Mouse (Mus musculus) stomach, postnatal 0 days (tissue): Measurements from ENCODE around the gene Pgp. TPM values are rescaled to one million over a fixed set of nuclear protein-coding genes. Genes with fewer than 3 reads are reported as not detected.
A peak's percentile ranks its signal among the peaks of the same experiment; 100 is the strongest.

Experiments used
- ATAC-seq: fragments of 200-750 bp; cut with Nextera tagmentation; 2 replicates; pipeline ENCODE4 v1.8.0; 2017; ENCODE audit not compliant: low FRiP score, low TSS enrichment
- DNase-seq: peaks from one replicate; pipeline ENCODE4 v3.0.0-alpha.2; 2016; ENCODE audit warnings: low spot score
- H3K27ac ChIP-seq: fragments of 300-500 bp; sonication (generic); replicated peaks from 2 replicates; pipeline ENCODE4 v1.5.1; 2014; ENCODE audit warnings: mild to moderate bottlenecking, control low read depth
- H3K27me3 ChIP-seq: fragments of 300-500 bp; sonication (generic); 2 replicates; pipeline ENCODE4 v1.6.1; 2014; ENCODE audit warnings: low read length; ENCODE audit not compliant: control insufficient read depth, insufficient read depth
- H3K36me3 ChIP-seq: fragments of 300-500 bp; sonication (generic); 2 replicates; pipeline ENCODE4 v1.6.1; 2014; ENCODE audit warnings: low read length, mixed read lengths; ENCODE audit not compliant: control insufficient read depth, insufficient read depth
- H3K4me1 ChIP-seq: fragments of 300-500 bp; sonication (generic); replicated peaks from 2 replicates; pipeline ENCODE4 v1.6.1; 2014; ENCODE audit warnings: antibody characterized with exemption; ENCODE audit not compliant: control insufficient read depth, insufficient read depth
- H3K4me2 ChIP-seq: fragments of 300-500 bp; sonication (generic); replicated peaks from 2 replicates; pipeline ENCODE4 v1.6.1; 2014; ENCODE audit warnings: low read depth, mild to moderate bottlenecking, control low read depth, moderate library complexity
- H3K4me3 ChIP-seq: fragments of 300-500 bp; sonication (generic); 2 replicates; pipeline ENCODE4 v1.5.1; 2014; ENCODE audit warnings: low read depth, low read length, control low read depth
- H3K9ac ChIP-seq: fragments of 300-500 bp; sonication (generic); 2 replicates; pipeline ENCODE4 v1.6.1; 2014; ENCODE audit warnings: mild to moderate bottlenecking, low read length, control low read depth, mixed read lengths
- H3K9me3 ChIP-seq: fragments of 300-500 bp; sonication (generic); 2 replicates; pipeline ENCODE4 v1.6.1; 2016; ENCODE audit warnings: low read length; ENCODE audit not compliant: control insufficient read depth
- CTCF ChIP-seq: IDR thresholded peaks from 2 replicates; pipeline ENCODE4 v1.5.1; 2016; ENCODE audit warnings: antibody characterized with exemption, low read depth, mild to moderate bottlenecking, moderate library complexity
- EP300 ChIP-seq: optimal IDR thresholded peaks from 2 replicates; pipeline ENCODE3; 2016; ENCODE audit warnings: antibody characterized with exemption
- WGBS: fragments of 180-500 bp; shearing (Covaris S2); extraction: QIAGEN DNeasy Blood & Tissue Kit; methylation state at CpG from one replicate; pipeline ENCODE4 v1.1.7; 2014; 5-methylcytosine and 5-hydroxymethylcytosine counted together
- polyA plus RNA-seq: library from polyadenylated mRNA; unstranded; fragments of >200 nt; fragmentation: Nextera tagmentation; extraction: Ambion mirVana; gene quantifications from 2 replicates; pipeline ENCODE4 v1.2.1, GENCODE M21; 2015

Gene Pgp
- polyA plus RNA-seq, 1 experiment from 2014 or later: 48.9 TPM

- TF ChIP-seq CTCF: no peak
- TF ChIP-seq EP300: no peak
- no peaks in the 10 kb centered on the region for H3K9me3 ChIP-seq
- peak overlapping the region; percentile 60 for H3K4me2 ChIP-seq
- WGBS: 34% methylated on average over 11 of the region's 11 CpGs
- ATAC-seq (peak; percentile 21; the same call in 1 of the 2 replicates), DNase-seq (no peak)
- H3K36me3 ChIP-seq: peaks cover 23% of the 10 kb centered on the region
- H3K9ac ChIP-seq: peak overlapping the region; percentile 60; the same call in 1 of the 2 replicates
- no peaks in the 10 kb centered on the region for H3K27me3 ChIP-seq
- no peak overlapping the region for H3K27ac ChIP-seq
- H3K4me1 ChIP-seq: peaks cover 4% of the 10 kb centered on the region; the same call in 1 of the 2 replicates
- peak overlapping the region; percentile 66 for H3K4me3 ChIP-seq
Observed at GRCm38 (mm10) chr17:24477985-24478600, 7.9 kb downstream of the Pgp start.

- DNase-seq (peak; percentile 97), ATAC-seq (peak; percentile 92)
- peaks cover 4% of the 10 kb centered on the region; the same call in 1 of the 2 replicates for H3K4me1 ChIP-seq
- H3K9ac ChIP-seq: peak within 1 kb of the TSS; percentile 73
- H3K4me3 ChIP-seq: peak within 1 kb of the TSS; percentile 66
- H3K36me3 ChIP-seq: peaks cover 23% of the 10 kb centered on the region
- peak within 1 kb of the TSS; percentile 60 for H3K4me2 ChIP-seq
- TF ChIP-seq EP300 (no peak), CTCF (peak; percentile 94)
- H3K9me3 ChIP-seq: no peaks in the 10 kb centered on the region
- WGBS: under 1% methylated on average over 48 of the region's 48 CpGs
- peak within 1 kb of the TSS; percentile 92 for H3K27ac ChIP-seq
- H3K27me3 ChIP-seq: no peaks in the 10 kb centered on the region
Observed at GRCm38 (mm10) chr17:24478663-24479380, 8.6 kb downstream of the Pgp start, which contains the start of gene Mlst8. Gene Mlst8 (minus strand): TSS chr17:24479078.

- Histone ChIP-seq H3K36me3 (peaks cover 19% of the 10 kb centered on the region), H3K9ac (no peak overlapping the region), H3K27ac (no peak overlapping the region), H3K4me1 (peaks cover 4% of the 10 kb centered on the region; the same call in 1 of the 2 replicates), H3K9me3 (no peaks in the 10 kb centered on the region), H3K4me2 (0 out of 2 replicates have a peak overlapping the region, but pooled peaks have one; percentile 11), H3K4me3 (peak overlapping the region; percentile 66; the same call in 1 of the 2 replicates), H3K27me3 (no peaks in the 10 kb centered on the region)
- WGBS: 8% methylated on average over 1 of the region's 1 CpGs
- DNase-seq: no peak
- no peak for ATAC-seq
- no peak for TF ChIP-seq EP300
- no peak for TF ChIP-seq CTCF
Observed at GRCm38 (mm10) chr17:24479431-24479830, 9.2 kb downstream of the Pgp start.

DNA sequence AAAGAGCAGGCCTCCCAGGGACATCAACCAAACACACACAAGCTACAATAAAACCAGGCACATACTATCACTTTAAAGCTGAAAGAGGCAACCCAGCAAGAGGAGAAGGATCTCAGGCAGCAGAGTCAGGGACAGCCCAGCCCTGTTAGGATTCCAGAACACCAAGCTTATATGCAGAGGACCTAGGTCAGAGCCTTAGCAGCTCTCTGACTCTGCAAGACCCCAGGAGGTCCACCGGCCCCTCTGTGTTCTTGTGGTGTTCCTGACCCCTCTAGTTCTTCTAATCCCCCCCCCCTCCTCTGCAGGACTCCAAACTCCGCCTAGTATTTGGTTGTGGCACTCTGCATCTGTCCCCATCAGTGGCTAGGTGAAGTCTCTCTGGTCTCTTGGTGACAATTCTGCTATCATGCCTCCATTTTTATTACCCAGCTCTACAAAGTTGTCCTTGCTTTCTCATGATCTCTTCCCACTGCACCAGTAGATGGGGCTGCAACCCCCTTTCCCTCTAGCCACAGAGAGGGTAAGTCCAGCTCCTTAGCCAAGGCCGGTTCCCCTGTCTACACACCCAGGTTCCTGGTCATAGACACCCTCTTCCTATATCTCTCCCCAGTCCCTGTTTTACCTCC is 10.1 kb downstream of the Pgp start:
- 33% methylated on average over 3 of the region's 3 CpGs for WGBS
- H3K4me2 ChIP-seq: no peak overlapping the region
- no peak overlapping the region for H3K27ac ChIP-seq
- TF ChIP-seq CTCF (peak; percentile 62), EP300 (no peak)
- no peaks in the 10 kb centered on the region for H3K9me3 ChIP-seq
- ATAC-seq (no peak), DNase-seq (no peak)
- no peak overlapping the region for H3K9ac ChIP-seq
- no peaks in the 10 kb centered on the region for H3K27me3 ChIP-seq
- no peak overlapping the region for H3K4me3 ChIP-seq
- peaks cover 4% of the 10 kb centered on the region; the same call in 1 of the 2 replicates for H3K4me1 ChIP-seq
- H3K36me3 ChIP-seq: peaks cover 15% of the 10 kb centered on the region

GRCm38 (mm10) chr17:24481027-24481815 is 11.0 kb downstream of the Pgp start:
- Histone ChIP-seq H3K4me3 (no peak overlapping the region), H3K27ac (no peak overlapping the region), H3K36me3 (peaks cover 10% of the 10 kb centered on the region), H3K9ac (no peak overlapping the region), H3K27me3 (no peaks in the 10 kb centered on the region), H3K4me2 (no peak overlapping the region), H3K9me3 (no peaks in the 10 kb centered on the region), H3K4me1 (peaks cover 4% of the 10 kb centered on the region; the same call in 1 of the 2 replicates)
- no peak for TF ChIP-seq EP300
- no peak for TF ChIP-seq CTCF
- no peak for DNase-seq
- ATAC-seq: no peak
- 88% methylated on average over 20 of the region's 20 CpGs for WGBS
